Mouse (Mus musculus) brain, embryonic 14.5 days (tissue): ENCODE measurements around the gene Cpn2.

Source experiments
- CTCF ChIP-seq: fragments of 200-500 bp; IDR thresholded peaks from 2 replicates; pipeline ENCODE4 v1.5.1; 2012; ENCODE audit warnings: inconsistent platforms, mild to moderate bottlenecking, moderate library complexity, borderline replicate concordance; ENCODE audit not compliant: insufficient read depth, insufficient read length; ENCODE audit errors: extremely low read depth
- POLR2A ChIP-seq: fragments of 200-500 bp; IDR thresholded peaks from 2 replicates; pipeline ENCODE4 v1.6.1; 2012; ENCODE audit warnings: mild to moderate bottlenecking, inconsistent platforms, borderline replicate concordance; ENCODE audit not compliant: poor library complexity, insufficient read depth, insufficient read length, severe bottlenecking; ENCODE audit errors: extremely low read depth

- TF ChIP-seq POLR2A (no peak), CTCF (no peak)
These were observed 6.0 kb downstream of the Cpn2 start for GRCm38 (mm10) chr16:30261341-30261740.
